Mouse (Mus musculus): Measurements from ENCODE around the gene 4931409K22Rik. TPM values are rescaled to one million over a fixed set of nuclear protein-coding genes. Genes with fewer than 3 reads are reported as not detected.

4931409K22Rik gene
- polyA plus RNA-seq, 1 experiment, result not detected

GRCm38 (mm10) chr5:24589511-24590500 is 33.2 kb upstream of the 4931409K22Rik start:
- Histone ChIP-seq H3K4me1 (replicated peaks; ENCODE audit: control insufficient read depth, insufficient read depth, low read length) (peaks cover 8% of the 10 kb centered on the region), H3K27me3 (ENCODE audit: control insufficient read depth, insufficient read depth, low read length) (no peaks in the 10 kb centered on the region), H3K4me3 (ENCODE audit: control insufficient read depth, insufficient read depth, low read length) (no peak overlapping the region), H3K36me3 (ENCODE audit: control insufficient read depth, insufficient read depth, low read length) (no peaks in the 10 kb centered on the region), H3K27ac (ENCODE audit: control insufficient read depth, insufficient read depth, low read length) (no peak overlapping the region)
- no peak for DNase-seq
- no peak for TF ChIP-seq CTCF (IDR thresholded peaks at IDR 0.05; ENCODE audit: borderline replicate concordance, control insufficient read depth, extremely low read depth, insufficient read depth, low read length, poor library complexity)
- no peak for TF ChIP-seq POLR2A (IDR thresholded peaks at IDR 0.05; ENCODE audit: control insufficient read depth, extremely low read depth, insufficient read depth, low read length, poor library complexity)
- 98% methylated on average over 20 of the region's 20 CpGs for WGBS

DNA sequence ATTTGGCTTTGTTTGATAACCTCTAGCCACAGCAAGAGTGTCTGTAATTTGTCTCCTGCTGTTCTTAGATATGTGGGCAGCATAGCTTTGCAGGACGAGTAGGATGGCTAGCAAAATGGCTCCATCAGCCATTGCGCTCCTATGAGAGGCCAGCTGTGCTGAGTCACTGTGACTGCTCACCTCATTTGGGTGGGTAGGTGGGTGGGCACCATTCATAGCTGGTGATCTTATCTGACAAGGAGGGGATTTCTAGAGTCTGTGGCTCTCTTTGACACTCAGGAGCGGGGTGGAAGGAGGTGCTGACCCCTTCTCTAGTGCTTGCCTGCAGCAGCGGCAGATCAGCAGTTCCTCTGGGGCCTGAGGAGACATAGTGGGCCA is 30.6 kb upstream of the 4931409K22Rik start:
- TF ChIP-seq CTCF (IDR thresholded peaks at IDR 0.05; ENCODE audit: borderline replicate concordance, control insufficient read depth, extremely low read depth, insufficient read depth, low read length, poor library complexity), result no peak
- no peak for TF ChIP-seq POLR2A (IDR thresholded peaks at IDR 0.05; ENCODE audit: control insufficient read depth, extremely low read depth, insufficient read depth, low read length, poor library complexity)
- 5% methylated on average over 4 of the region's 4 CpGs for WGBS
- H3K4me1 ChIP-seq (replicated peaks; ENCODE audit: control insufficient read depth, insufficient read depth, low read length), result peaks cover 8% of the 10 kb centered on the region
- DNase-seq, result no peak
- no peaks in the 10 kb centered on the region for H3K27me3 ChIP-seq (ENCODE audit: control insufficient read depth, insufficient read depth, low read length)
- no peak overlapping the region for H3K27ac ChIP-seq (ENCODE audit: control insufficient read depth, insufficient read depth, low read length)
- H3K4me3 ChIP-seq (ENCODE audit: control insufficient read depth, insufficient read depth, low read length), result peak overlapping the region; percentile 68
- H3K36me3 ChIP-seq (ENCODE audit: control insufficient read depth, insufficient read depth, low read length), result no peaks in the 10 kb centered on the region

- H3K27ac ChIP-seq (ENCODE audit: control insufficient read depth, insufficient read depth, low read length), result peak within 1 kb of the TSS; percentile 45
- H3K4me3 ChIP-seq (ENCODE audit: control insufficient read depth, insufficient read depth, low read length), result peak within 1 kb of the TSS; percentile 68
- DNase-seq, result peak; percentile 84
- H3K4me1 ChIP-seq (replicated peaks; ENCODE audit: control insufficient read depth, insufficient read depth, low read length), result peaks cover 8% of the 10 kb centered on the region
- WGBS, result under 1% methylated on average over 43 of the region's 43 CpGs
- H3K27me3 ChIP-seq (ENCODE audit: control insufficient read depth, insufficient read depth, low read length), result no peaks in the 10 kb centered on the region
- TF ChIP-seq POLR2A (IDR thresholded peaks at IDR 0.05; ENCODE audit: control insufficient read depth, extremely low read depth, insufficient read depth, low read length, poor library complexity) (peak; percentile 76), CTCF (IDR thresholded peaks at IDR 0.05; ENCODE audit: borderline replicate concordance, control insufficient read depth, extremely low read depth, insufficient read depth, low read length, poor library complexity) (no peak)
- H3K36me3 ChIP-seq (ENCODE audit: control insufficient read depth, insufficient read depth, low read length), result no peaks in the 10 kb centered on the region
These were observed 30.1 kb upstream of the 4931409K22Rik start, which contains the start of gene Chpf2 for GRCm38 (mm10) chr5:24586547-24587199. Chpf2 (plus strand) TSS chr5:24586741.

DNA sequence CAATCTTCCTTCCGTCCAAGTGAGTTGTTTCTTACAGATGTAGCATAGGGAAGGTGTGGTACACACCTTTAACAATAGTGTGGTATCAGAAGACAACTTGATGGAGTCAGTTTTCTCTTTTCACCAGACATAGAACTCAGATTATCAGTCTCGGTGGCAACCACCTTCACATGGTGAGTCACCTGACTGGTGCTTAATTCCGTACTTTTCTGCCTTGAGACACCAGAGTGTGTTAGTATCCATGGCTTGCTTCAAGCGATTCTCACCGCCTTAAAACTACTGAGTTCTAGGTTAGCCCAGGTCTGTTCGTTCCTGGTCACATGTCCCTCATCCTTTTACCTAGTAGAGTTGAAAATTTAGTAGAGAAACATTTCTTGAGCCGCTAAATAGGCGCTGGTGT is 29.5 kb upstream of the 4931409K22Rik start:
- H3K4me1 ChIP-seq (replicated peaks; ENCODE audit: control insufficient read depth, insufficient read depth, low read length), result peaks cover 8% of the 10 kb centered on the region
- WGBS, result 8% methylated on average over 8 of the region's 8 CpGs
- TF ChIP-seq POLR2A (IDR thresholded peaks at IDR 0.05; ENCODE audit: control insufficient read depth, extremely low read depth, insufficient read depth, low read length, poor library complexity) (no peak), CTCF (IDR thresholded peaks at IDR 0.05; ENCODE audit: borderline replicate concordance, control insufficient read depth, extremely low read depth, insufficient read depth, low read length, poor library complexity) (no peak)
- H3K4me3 ChIP-seq (ENCODE audit: control insufficient read depth, insufficient read depth, low read length), result peak overlapping the region; percentile 68
- no peaks in the 10 kb centered on the region for H3K36me3 ChIP-seq (ENCODE audit: control insufficient read depth, insufficient read depth, low read length)
- no peaks in the 10 kb centered on the region for H3K27me3 ChIP-seq (ENCODE audit: control insufficient read depth, insufficient read depth, low read length)
- DNase-seq, result no peak
- H3K27ac ChIP-seq (ENCODE audit: control insufficient read depth, insufficient read depth, low read length), result peak overlapping the region; percentile 45

DNA sequence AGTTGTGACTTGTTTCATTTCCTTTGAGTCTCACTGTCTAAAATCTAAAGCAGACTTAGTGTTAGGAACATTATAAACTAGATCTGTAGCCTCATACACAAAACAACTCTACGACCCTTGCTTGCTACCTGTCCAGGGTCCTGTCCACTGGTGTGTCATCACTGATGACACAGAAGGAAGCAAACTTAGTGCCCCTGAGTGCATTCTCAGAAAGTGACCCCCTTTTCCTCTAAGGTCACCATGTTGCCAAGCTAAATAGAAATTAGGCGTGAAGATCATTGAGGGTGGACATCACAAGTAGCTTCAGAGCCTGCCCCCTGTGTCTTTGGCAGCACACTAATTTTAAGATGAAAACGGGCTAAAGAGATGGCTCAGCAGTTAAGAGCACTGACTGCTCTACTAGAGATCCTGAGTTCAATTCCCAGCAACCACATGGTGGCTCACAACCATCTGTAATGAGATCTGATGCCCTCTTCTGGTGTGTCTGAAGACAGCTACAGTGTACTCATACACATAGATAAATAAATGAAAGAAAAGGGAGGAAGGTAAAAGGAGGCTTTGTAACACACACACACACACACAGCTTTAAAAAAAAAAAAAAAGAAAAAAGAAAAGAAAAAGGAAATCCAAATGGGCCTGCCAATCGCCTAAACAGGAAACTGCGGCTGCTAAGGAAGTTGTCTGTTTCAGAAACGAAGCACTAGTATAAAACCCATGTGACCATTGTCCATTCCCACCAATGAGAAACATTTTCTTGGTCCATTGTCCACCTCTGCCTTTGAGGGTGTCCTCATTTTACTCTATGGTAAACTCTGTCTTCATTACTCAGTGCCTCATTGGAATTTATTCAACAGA is 21.7 kb upstream of the 4931409K22Rik start:
- no peak overlapping the region; the same call in 1 of the 2 replicates for H3K27ac ChIP-seq (ENCODE audit: control insufficient read depth, insufficient read depth, low read length)
- peaks cover 11% of the 10 kb centered on the region for H3K4me1 ChIP-seq (replicated peaks; ENCODE audit: control insufficient read depth, insufficient read depth, low read length)
- no peak for TF ChIP-seq CTCF (IDR thresholded peaks at IDR 0.05; ENCODE audit: borderline replicate concordance, control insufficient read depth, extremely low read depth, insufficient read depth, low read length, poor library complexity)
- TF ChIP-seq POLR2A (IDR thresholded peaks at IDR 0.05; ENCODE audit: control insufficient read depth, extremely low read depth, insufficient read depth, low read length, poor library complexity), result no peak
- H3K36me3 ChIP-seq (ENCODE audit: control insufficient read depth, insufficient read depth, low read length), result peaks cover 19% of the 10 kb centered on the region
- no peak overlapping the region for H3K4me3 ChIP-seq (ENCODE audit: control insufficient read depth, insufficient read depth, low read length)
- H3K27me3 ChIP-seq (ENCODE audit: control insufficient read depth, insufficient read depth, low read length), result no peaks in the 10 kb centered on the region
- no peak for DNase-seq
- 22% methylated on average over 6 of the region's 6 CpGs for WGBS
